Mouse (Mus musculus) cerebellum, adult 2 months (tissue): ENCODE results near the gene Kcnd1. TPM values are rescaled to one million over a fixed set of nuclear protein-coding genes. Genes with fewer than 3 reads are reported as not detected.

Experiments
- DNase-seq, 2 experiments: peaks; one replicate each; pipeline ENCODE4 v3.0.0; 2021
- H3K27ac ChIP-seq: fragments of 200-500 bp; 2 replicates; pipeline ENCODE4 v1.5.1; 2012; ENCODE audit warnings: low read length, control low read depth, inconsistent platforms; ENCODE audit not compliant: insufficient read depth
- H3K27me3 ChIP-seq: fragments of 200-500 bp; 2 replicates; pipeline ENCODE4 v1.6.1; 2012; ENCODE audit warnings: inconsistent platforms, mild to moderate bottlenecking, low read length, moderate library complexity; ENCODE audit not compliant: control insufficient read depth, insufficient read depth
- H3K4me1 ChIP-seq: fragments of 200-500 bp; 2 replicates; pipeline ENCODE4 v1.6.1; 2011; ENCODE audit warnings: low read length; ENCODE audit not compliant: control insufficient read depth, insufficient read depth
- H3K4me3 ChIP-seq: fragments of 200-500 bp; replicated peaks from 2 replicates; pipeline ENCODE3; 2011; ENCODE audit warnings: mild to moderate bottlenecking, low read depth, low read length, control low read depth; ENCODE audit not compliant: insufficient read depth
- CTCF ChIP-seq: fragments of 200-500 bp; IDR thresholded peaks from 2 replicates; pipeline ENCODE4 v1.5.1; 2011; ENCODE audit warnings: low read depth, mild to moderate bottlenecking, control low read depth, low read length, moderate library complexity, borderline replicate concordance; ENCODE audit not compliant: insufficient read depth
- POLR2A ChIP-seq: fragments of 200-500 bp; IDR thresholded peaks from 2 replicates; pipeline ENCODE4 v1.6.1; 2011; ENCODE audit warnings: low read length, control low read depth, borderline replicate concordance; ENCODE audit not compliant: insufficient read depth
- WGBS: fragments of 180-500 bp; shearing (Covaris S2); methylation state at CpG from one replicate; pipeline ENCODE4 v1.1.7; 2018; 5-methylcytosine and 5-hydroxymethylcytosine counted together
- polyA plus RNA-seq: library from polyadenylated mRNA; depleted of rRNA; stranded (reverse); fragments of >200 nt; gene quantifications from 2 replicates; pipeline ENCODE4 v1.2.3, GENCODE M21; 2012; rRNA removed

The Kcnd1 gene
- polyA plus RNA-seq = 5.9 and 7.6 TPM in 2 replicates

DNA sequence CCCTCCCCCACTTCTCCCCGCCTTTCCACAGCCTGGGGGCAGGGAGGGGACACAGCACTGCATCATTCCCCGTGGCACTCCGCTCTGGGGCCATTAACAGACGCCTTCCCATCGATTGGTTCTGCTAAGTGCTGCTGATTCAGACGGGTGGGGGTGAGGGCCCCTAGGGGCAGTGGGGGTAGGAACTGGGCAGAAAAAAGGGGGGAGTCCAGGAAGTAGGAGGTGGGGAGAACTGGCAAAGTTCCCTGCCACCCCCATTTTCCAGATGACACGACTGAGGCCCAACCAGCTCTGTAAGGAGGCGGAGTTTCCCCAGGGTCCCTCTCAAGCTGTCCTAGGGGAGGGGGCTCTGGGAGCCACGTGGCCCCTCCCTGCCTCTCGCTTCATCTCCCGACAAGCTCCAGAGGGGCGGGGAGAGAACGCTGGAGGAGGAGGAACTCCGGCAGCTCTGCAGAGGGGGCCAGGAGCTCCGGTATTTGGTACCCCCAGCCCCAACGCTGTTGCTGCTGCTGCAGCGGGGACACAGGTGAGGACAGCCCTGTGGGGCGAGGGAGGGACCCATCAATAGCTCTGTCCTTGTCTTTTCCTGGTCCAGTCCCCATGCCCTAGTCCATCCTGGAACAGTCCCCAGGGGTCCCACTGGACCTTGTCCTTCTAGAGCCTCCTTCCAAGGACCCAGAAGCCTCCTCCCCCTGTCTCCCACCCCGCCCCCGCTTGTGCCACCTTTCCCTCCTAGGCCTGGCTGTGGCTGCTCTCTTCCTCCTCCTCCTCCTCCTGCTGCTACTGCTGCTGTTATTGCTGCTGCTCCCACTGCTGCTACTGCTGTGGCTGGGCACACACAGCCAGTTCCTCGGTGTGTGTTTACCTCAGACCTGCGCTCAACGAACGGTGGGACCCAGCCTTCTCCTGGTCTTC lies at the start of gene Kcnd1:
TSS of gene Kcnd1 (plus strand) at position 425 of the 915 bp plus-strand sequence.
- TF ChIP-seq POLR2A = no peak
- TF ChIP-seq CTCF = no peak
- Histone ChIP-seq H3K4me3 (peak within 1 kb of the TSS; percentile 76), H3K4me1 (no peaks in the 10 kb centered on the region; the same call in none of the 2 replicates), H3K27me3 (no peaks in the 10 kb centered on the region), H3K27ac (0 out of 2 replicates have a peak within 1 kb of the TSS, but pooled peaks have one; percentile 21)
- 6% methylated on average over 23 of the region's 24 CpGs for WGBS
- DNase-seq = peak; percentile 26 to 30

DNA sequence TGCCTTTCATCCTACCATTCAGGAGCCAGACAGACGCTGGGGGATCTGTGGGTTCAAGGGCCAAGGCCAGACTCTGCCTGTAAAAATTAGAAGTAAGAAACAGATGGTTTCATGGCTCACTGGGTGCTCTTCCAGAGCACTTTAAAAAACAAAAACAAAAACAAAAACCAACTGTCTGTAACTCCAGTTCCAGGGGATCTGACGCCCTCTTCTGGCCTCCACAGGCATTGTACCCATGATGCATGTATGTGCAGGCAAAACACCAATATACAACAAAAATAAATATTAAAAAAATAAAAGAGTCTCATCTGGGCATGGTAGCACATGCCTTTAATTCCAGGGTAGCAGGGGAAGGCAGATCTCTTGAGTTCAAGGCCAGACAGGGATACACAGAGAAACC lies 49.3 kb upstream of the Kcnd1 start:
- TF ChIP-seq CTCF = peak; percentile 31; the same call in 1 of the 2 replicates
- TF ChIP-seq POLR2A = no peak
- WGBS = 13% methylated on average over 2 of the region's 2 CpGs
- DNase-seq = no peak

GRCm38 (mm10) chrX:7775501-7776205 lies 46.4 kb upstream of the Kcnd1 start:
- 76% methylated on average over 9 of the region's 9 CpGs for WGBS
- Histone ChIP-seq H3K4me3 (no peak overlapping the region), H3K27me3 (no peaks in the 10 kb centered on the region), H3K4me1 (no peaks in the 10 kb centered on the region), H3K27ac (no peak overlapping the region)
- no peak for TF ChIP-seq CTCF
- TF ChIP-seq POLR2A = no peak
- DNase-seq = no peak

More for the DNA sequence above, 49.3 kb upstream of the Kcnd1 start:
- no peaks in the 10 kb centered on the region for H3K4me1 ChIP-seq
- H3K27ac ChIP-seq = no peak overlapping the region
- no peaks in the 10 kb centered on the region for H3K27me3 ChIP-seq
- no peak overlapping the region for H3K4me3 ChIP-seq

- TF ChIP-seq POLR2A (no peak), CTCF (peak; percentile 77)
- no peaks in the 10 kb centered on the region for H3K4me1 ChIP-seq
- H3K4me3 ChIP-seq = no peak overlapping the region
- no peaks in the 10 kb centered on the region for H3K27me3 ChIP-seq
- peak; percentile 57 to 68 for DNase-seq
- WGBS = 49% methylated on average over 8 of the region's 8 CpGs
- no peak overlapping the region for H3K27ac ChIP-seq
Measured at GRCm38 (mm10) chrX:7776329-7777082, 45.6 kb upstream of the Kcnd1 start.

GRCm38 (mm10) chrX:7778450-7779244 lies 43.4 kb upstream of the Kcnd1 start:
- H3K27me3 ChIP-seq = no peaks in the 10 kb centered on the region
- H3K4me3 ChIP-seq = no peak overlapping the region
- DNase-seq = no peak
- H3K4me1 ChIP-seq = no peaks in the 10 kb centered on the region
- 71% methylated on average over 7 of the region's 7 CpGs for WGBS
- no peak overlapping the region for H3K27ac ChIP-seq
- TF ChIP-seq POLR2A = no peak
- TF ChIP-seq CTCF = no peak

GRCm38 (mm10) chrX:7779294-7779693 lies 42.8 kb upstream of the Kcnd1 start:
- Histone ChIP-seq H3K4me3 (no peak overlapping the region), H3K27ac (no peak overlapping the region), H3K27me3 (no peaks in the 10 kb centered on the region), H3K4me1 (no peaks in the 10 kb centered on the region)
- no peak for DNase-seq
- 14% methylated on average over 3 of the region's 3 CpGs for WGBS
- no peak for TF ChIP-seq CTCF
